Comparison of ENCODE assay signal across 7 mouse cellular contexts in genomic region chr10:105573306-105573907, GRCm38 (mm10). TPM values are rescaled to one million over a fixed set of nuclear protein-coding genes. Genes with fewer than 3 reads are reported as not detected.
DNase-seq lines count a peak whose midpoint lies in the region; ATAC-seq and TF ChIP-seq lines count a peak whose summit lies in the region.

No protein-coding gene starts in this region.

- DNase-seq in WW6 (ENCODE audit: low read depth, low spot score) = peak; percentile 40
- peak; percentile 70 for DNase-seq in cerebellum, adult 9-11 months
- DNase-seq in gastrocnemius, postnatal 14 days = peak; percentile 17
- DNase-seq in liver, adult 2 months (ENCODE audit: extremely low read depth, low read depth, low spot score) = peak; percentile 62
- peak; percentile 10 to 20 for DNase-seq in thymus, adult 18-20 months

- peak overlapping the region; percentile 74 for H3K9ac ChIP-seq in intestine, embryonic 15.5 days
- peak overlapping the region; percentile 77 for H3K9ac ChIP-seq in liver, adult 2 months (ENCODE audit: low read depth, low read length)
- peak overlapping the region; percentile 80 for H3K9ac ChIP-seq in midbrain, embryonic 15.5 days

- peak overlapping the region; percentile 87 for H3K27ac ChIP-seq in intestine, embryonic 15.5 days
- peak overlapping the region; percentile 58 for H3K27ac ChIP-seq in liver, adult 2 months (replicated peaks; ENCODE audit: insufficient read depth, low read depth, low read length)
- H3K27ac ChIP-seq in midbrain, embryonic 15.5 days = peak overlapping the region; percentile 93

- intact Hi-C loops in gastrocnemius, postnatal 14 days (cut with DNase I; ENCODE audit: low total_unique reads) = no loop called here

- H3K4me1 ChIP-seq in intestine, embryonic 15.5 days (replicated peaks) = no peaks in the 10 kb centered on the region
- no peaks in the 10 kb centered on the region for H3K4me1 ChIP-seq in liver, adult 2 months (ENCODE audit: control insufficient read depth, insufficient read depth, low read length)
- peaks cover 29% of the 10 kb centered on the region for H3K4me1 ChIP-seq in midbrain, embryonic 15.5 days

- under 1% methylated on average over 37 of the region's 37 CpGs for WGBS in intestine, embryonic 15.5 days
- WGBS in liver, adult 2 months = 1% methylated on average over 37 of the region's 37 CpGs
- WGBS in midbrain, embryonic 15.5 days = under 1% methylated on average over 37 of the region's 37 CpGs

- H3K4me3 ChIP-seq in intestine, embryonic 15.5 days (replicated peaks) = peak overlapping the region; percentile 79
- peak overlapping the region; percentile 80 for H3K4me3 ChIP-seq in liver, adult 2 months (ENCODE audit: insufficient read depth, low read depth, low read length)
- H3K4me3 ChIP-seq in midbrain, embryonic 15.5 days = peak overlapping the region; percentile 89

- H3K9me3 ChIP-seq in intestine, embryonic 15.5 days = no peaks in the 10 kb centered on the region
- no peaks in the 10 kb centered on the region for H3K9me3 ChIP-seq in midbrain, embryonic 15.5 days

- ATAC-seq in intestine, embryonic 15.5 days = peak; percentile 19
- peak; percentile 18 for ATAC-seq in midbrain, embryonic 15.5 days (replicated peaks)

- TF ChIP-seq POLR2A in liver, adult 2 months (IDR thresholded peaks at IDR 0.05; ENCODE audit: extremely low read depth, insufficient read depth, low read length) = no peak

- TF ChIP-seq CTCF in liver, adult 2 months (IDR thresholded peaks at IDR 0.05; ENCODE audit: low read depth, low read length) = no peak

- no peaks in the 10 kb centered on the region for H3K36me3 ChIP-seq in intestine, embryonic 15.5 days
- no peaks in the 10 kb centered on the region for H3K36me3 ChIP-seq in liver, adult 2 months (ENCODE audit: control insufficient read depth, insufficient read depth, low read length)
- no peaks in the 10 kb centered on the region for H3K36me3 ChIP-seq in midbrain, embryonic 15.5 days (replicated peaks)

- peak overlapping the region; percentile 89 for H3K4me2 ChIP-seq in intestine, embryonic 15.5 days (replicated peaks)
- H3K4me2 ChIP-seq in midbrain, embryonic 15.5 days = peak overlapping the region; percentile 59

- no peaks in the 10 kb centered on the region for H3K27me3 ChIP-seq in intestine, embryonic 15.5 days (replicated peaks)
- no peaks in the 10 kb centered on the region for H3K27me3 ChIP-seq in liver, adult 2 months (ENCODE audit: control insufficient read depth, insufficient read depth, low read length)
- no peaks in the 10 kb centered on the region for H3K27me3 ChIP-seq in midbrain, embryonic 15.5 days (replicated peaks)

- H3K79me2 ChIP-seq in liver, adult 2 months (ENCODE audit: control insufficient read depth, insufficient read depth, low read length) = no peaks in the 10 kb centered on the region

RNA-seq across cellular contexts. Expression of gene Tmtc2, which starts 0.8 kb away (rescaled TPM):
- 1 to 10 TPM; 2.4 to 3.5 TPM for total RNA-seq in gastrocnemius, postnatal 14 days (2021)
- polyA plus RNA-seq in intestine, embryonic 15.5 days (2015; fragmentation: Nextera tagmentation; extraction: Ambion mirVana) = 8.7 and 9.1 TPM in 2 replicates
- total RNA-seq in liver, adult 2 months (2014; rRNA removed) = 7.0 and 7.6 TPM in 2 replicates
- polyA plus RNA-seq in liver, adult 2 months (2012; rRNA removed) = 2.4 TPM in 2 replicates
- polyA plus RNA-seq in midbrain, embryonic 15.5 days (2015; fragmentation: Nextera tagmentation; extraction: Ambion mirVana) = 8.5 and 8.9 TPM in 2 replicates

Comparison
In these comparisons a context has a peak if more than half of its experiments do, and no peak if none do; other contexts are left out.
1. Peak in every context shown above with its lines: DNase-seq, ATAC-seq, H3K4me3 ChIP-seq and H3K27ac ChIP-seq.
2. DNase-seq: peak in every context shown above with its lines; median percentile 70 in cerebellum, adult 9-11 months; 62 in liver, adult 2 months; 40 in WW6; 17 in gastrocnemius, postnatal 14 days; 15 in thymus, adult 18-20 months.